Mouse (Mus musculus) embryonic stem cell, embryonic (primary cell): Measurements from ENCODE around the gene Gm11569.
"Not testable (repeated sequence)": the region's sequence is repeated elsewhere in the genome, so short reads cannot be mapped to it uniquely, and the experiment has no call there.

Experiments used
- CTCF ChIA-PET, 4 experiments: fragments of 300-600 bp in 2 of 4; fragments of 350-600 bp in 2 of 4; sonication (Branson Sonifier 250); formaldehyde crosslinking; loops; one replicate each; lab custom pipeline; 2022; ENCODE audit warnings: inconsistent platforms in 2 of 4; lab: Charles Lee
- POLR2A ChIA-PET, 4 experiments: fragments of 300-600 bp in 2 of 4; fragments of 350-600 bp in 2 of 4; sonication (Branson Sonifier 250); formaldehyde crosslinking; loops; one replicate each; lab custom pipeline; 2022; ENCODE audit warnings: antibody characterized with exemption in 4 of 4, inconsistent platforms in 1 of 4; lab: Charles Lee

Gene Gm11569

GRCm38 (mm10) chr11:99798832-99799231 lies at the start of gene Gm11569:
Gene Gm11569 (minus strand): TSS chr11:99798932.
- CTCF ChIA-PET, POLR2A ChIA-PET: not testable (repeated sequence)

GRCm38 (mm10) chr11:99846746-99847145 lies 48.0 kb upstream of the Gm11569 start:
- CTCF ChIA-PET = interaction anchor here in 1 of 4 experiments (1.0 kb wide), 1 partner anchor 454 kb away, joined by 3 read pairs; no protein-coding TSS in a partner anchor
- POLR2A ChIA-PET = no interaction called here

GRCm38 (mm10) chr11:99842185-99842584 lies 43.5 kb upstream of the Gm11569 start:
- POLR2A ChIA-PET = no interaction called here
- CTCF ChIA-PET = no interaction called here

GRCm38 (mm10) chr11:99837966-99838365 lies 39.2 kb upstream of the Gm11569 start, which contains the start of gene 2300003K06Rik:
Gene 2300003K06Rik (minus strand): TSS chr11:99838066.
- POLR2A ChIA-PET = interaction anchor here in 1 of 4 experiments (0.5 to 1.2 kb wide), 2 partner anchors 19 to 55 kb away, joined by 3 read pairs; no protein-coding TSS in a partner anchor
- CTCF ChIA-PET = interaction anchor here in 2 of 4 experiments (0.6 kb wide), 2 partner anchors 482 to 570 kb away, joined by 3 read pairs; partner anchors contain the start of gene Eif1 (in 1 of the 2)

GRCm38 (mm10) chr11:99815566-99815965 lies 16.8 kb upstream of the Gm11569 start, which contains the start of gene Gm11564:
Gene Gm11564 (minus strand): TSS chr11:99815666.
- POLR2A ChIA-PET, CTCF ChIA-PET: not testable (repeated sequence)

- POLR2A ChIA-PET, CTCF ChIA-PET: not testable (repeated sequence)
Measured at GRCm38 (mm10) chr11:99809792-99810191, 11.1 kb upstream of the Gm11569 start, which contains the start of gene Krtap4-13. Gene Krtap4-13 (minus strand): TSS chr11:99809892.

GRCm38 (mm10) chr11:99804346-99804745 lies 5.6 kb upstream of the Gm11569 start, which contains the start of gene Gm11554:
Gene Gm11554 (minus strand): TSS chr11:99804446.
- POLR2A ChIA-PET, CTCF ChIA-PET: not testable (repeated sequence)

GRCm38 (mm10) chr11:99793367-99793766 lies 5.4 kb downstream of the Gm11569 start, which contains the start of gene Gm11596:
Gene Gm11596 (minus strand): TSS chr11:99793467.
- CTCF ChIA-PET = no interaction called here
- POLR2A ChIA-PET = no interaction called here

GRCm38 (mm10) chr11:99784900-99785299 lies 13.8 kb downstream of the Gm11569 start, which contains the start of gene Krtap4-9:
Gene Krtap4-9 (plus strand): TSS chr11:99785200.
- CTCF ChIA-PET, POLR2A ChIA-PET: not testable (repeated sequence)

GRCm38 (mm10) chr11:99780604-99781003 lies 18.1 kb downstream of the Gm11569 start, which contains the start of gene Krtap4-8:
Gene Krtap4-8 (minus strand): TSS chr11:99780704.
- ChIA-PET CTCF (no interaction called here), POLR2A (no interaction called here)

GRCm38 (mm10) chr11:99778401-99778800 lies 20.3 kb downstream of the Gm11569 start:
- ChIA-PET POLR2A (no interaction called here), CTCF (no interaction called here)

- POLR2A ChIA-PET, CTCF ChIA-PET: not testable (repeated sequence)
Measured at GRCm38 (mm10) chr11:99772813-99773212, 25.9 kb downstream of the Gm11569 start, which contains the start of gene Gm11595. Gene Gm11595 (minus strand): TSS chr11:99772913.

- ChIA-PET CTCF (no interaction called here), POLR2A (no interaction called here)
Measured at GRCm38 (mm10) chr11:99768410-99768809, 30.3 kb downstream of the Gm11569 start.

- POLR2A ChIA-PET = no interaction called here
- CTCF ChIA-PET = no interaction called here
Measured at GRCm38 (mm10) chr11:99758877-99759276, 39.9 kb downstream of the Gm11569 start.
